Mouse (Mus musculus): ENCODE results near the gene Phf24. TPM values are rescaled to one million over a fixed set of nuclear protein-coding genes. Genes with fewer than 3 reads are reported as not detected.

The Phf24 gene
- polyA plus RNA-seq (2021), result not detected

DNA sequence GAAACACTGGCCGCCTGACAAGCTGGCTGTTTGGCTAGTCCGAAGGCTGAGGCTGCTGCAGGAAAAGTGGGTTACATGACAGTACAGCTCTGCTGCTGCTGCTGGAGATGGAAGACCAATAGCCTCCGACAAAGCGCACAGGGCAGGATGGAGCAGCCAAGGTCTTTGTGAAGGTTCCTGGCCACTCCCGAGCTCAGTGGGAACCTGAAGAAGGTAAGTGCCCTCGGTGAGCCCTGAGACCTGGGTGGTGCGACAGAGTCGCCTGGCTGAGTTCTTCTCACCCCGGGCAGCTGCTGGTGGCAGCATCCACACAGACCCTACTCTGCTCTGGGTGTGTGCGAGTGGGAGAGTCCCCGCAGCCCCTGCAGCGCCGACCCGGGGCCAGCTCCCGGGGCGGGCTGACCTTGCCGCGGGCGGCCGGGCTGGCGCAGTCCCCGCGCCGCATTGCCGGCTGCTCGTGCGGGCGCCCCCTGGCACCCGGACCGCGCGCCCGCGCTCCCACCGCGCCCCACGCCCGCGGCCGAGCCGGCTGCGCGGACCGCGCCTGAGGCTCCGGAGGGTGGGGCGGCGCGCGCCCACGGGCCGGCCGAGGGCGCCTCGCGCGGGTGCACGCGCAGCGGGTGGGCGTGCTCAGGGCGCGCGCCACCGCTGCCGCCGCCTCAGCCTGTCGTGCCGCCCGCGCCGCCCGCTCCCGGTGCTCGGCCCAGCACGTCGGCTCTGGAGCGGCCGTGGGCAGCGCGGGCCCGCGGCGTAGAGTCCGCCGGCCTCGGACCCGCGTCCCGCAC is at the start of gene Phf24:
Gene Phf24, plus strand, starts transcription at position 44 of the 785 bp plus-strand sequence.
- in situ Hi-C loops (cut with MboI; ENCODE audit: low pct_unique_long_range_greater_than_20kb), result no loop called here
- ChIA-PET POLR2A (no interaction called here), CTCF (no interaction called here)
- no peak for TF ChIP-seq CTCF (IDR thresholded peaks at IDR 0.05)
- no peak for DNase-seq (ENCODE audit: low read depth, low spot score)
- no peak for ATAC-seq
- H3K27me3 ChIP-seq, result peaks cover 49% of the 10 kb centered on the region

DNA sequence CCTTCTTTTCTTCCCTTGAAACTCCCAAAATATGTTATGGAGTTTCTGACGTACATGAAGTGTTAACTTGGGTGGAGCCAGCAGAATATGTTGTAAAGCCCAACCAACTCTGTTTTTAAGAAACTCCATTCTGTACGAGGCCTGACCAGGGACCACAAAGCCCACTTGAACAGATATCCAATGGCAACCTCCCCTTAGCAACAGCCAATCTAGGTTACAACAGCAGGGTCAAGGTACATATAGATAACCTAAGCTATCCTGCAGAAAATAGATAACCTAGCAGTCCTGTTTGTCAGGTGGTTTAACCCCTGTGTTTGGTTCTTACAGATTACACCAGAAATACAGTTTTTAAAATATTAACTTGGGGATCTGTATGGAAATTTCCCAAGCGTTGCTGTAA is 49.1 kb upstream of the Phf24 start:
- in situ Hi-C loops (cut with MboI; ENCODE audit: low pct_unique_long_range_greater_than_20kb), result no loop called here
- ATAC-seq (no peak), DNase-seq (ENCODE audit: low read depth, low spot score) (no peak)
- CTCF ChIA-PET, result no interaction called here
- peaks cover 24% of the 10 kb centered on the region for H3K27me3 ChIP-seq
- POLR2A ChIA-PET, result no interaction called here
- TF ChIP-seq CTCF (IDR thresholded peaks at IDR 0.05), result no peak

DNA sequence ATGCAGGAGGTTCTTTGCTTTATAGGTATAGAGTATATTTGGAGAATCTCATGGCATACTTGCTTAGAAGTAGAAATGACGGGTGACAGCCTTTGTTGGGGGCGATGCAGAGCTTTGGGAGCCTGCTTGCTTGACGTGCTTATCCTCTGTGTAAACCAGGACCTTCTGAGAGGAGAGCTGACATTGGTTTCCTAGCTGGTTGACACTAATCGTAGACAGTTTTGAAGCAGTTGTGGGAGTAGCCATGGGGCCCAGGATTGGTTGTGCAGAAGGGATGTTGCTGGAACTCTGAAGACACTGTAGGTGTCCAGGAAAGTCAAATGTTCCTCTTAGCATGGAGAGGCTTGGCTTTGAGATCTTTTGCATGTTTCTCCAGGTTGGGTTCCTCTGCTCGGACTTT is 48.3 kb upstream of the Phf24 start:
- ATAC-seq (no peak), DNase-seq (ENCODE audit: low read depth, low spot score) (no peak)
- TF ChIP-seq CTCF (IDR thresholded peaks at IDR 0.05), result no peak
- in situ Hi-C loops (cut with MboI; ENCODE audit: low pct_unique_long_range_greater_than_20kb), result no loop called here
- peaks cover 27% of the 10 kb centered on the region for H3K27me3 ChIP-seq
- POLR2A ChIA-PET, result no interaction called here
- CTCF ChIA-PET, result no interaction called here

DNA sequence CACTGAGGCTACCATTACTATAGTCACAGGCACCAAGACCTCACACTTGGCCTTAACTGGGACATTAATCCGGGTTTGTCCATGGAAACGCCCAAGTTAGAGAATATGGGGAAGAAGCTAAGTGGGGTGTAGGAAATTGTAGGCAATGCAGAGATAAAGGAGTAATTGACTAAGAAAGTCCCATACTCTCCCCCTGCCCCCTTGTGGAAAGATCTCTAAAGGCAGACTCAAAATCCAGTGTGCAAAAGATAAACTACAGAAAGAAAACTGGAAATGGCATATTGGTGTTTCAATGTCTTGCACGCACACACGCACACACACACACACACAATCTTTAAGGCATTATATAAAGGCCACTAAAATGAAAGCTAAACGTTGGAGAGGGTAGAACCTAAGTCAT is 45.7 kb upstream of the Phf24 start:
- ATAC-seq, result no peak
- no peak for TF ChIP-seq CTCF (IDR thresholded peaks at IDR 0.05)
- CTCF ChIA-PET, result no interaction called here
- no peak for DNase-seq (ENCODE audit: low read depth, low spot score)
- H3K27me3 ChIP-seq, result peaks cover 43% of the 10 kb centered on the region
- in situ Hi-C loops (cut with MboI; ENCODE audit: low pct_unique_long_range_greater_than_20kb), result no loop called here
- POLR2A ChIA-PET, result no interaction called here

- ATAC-seq (no peak), DNase-seq (ENCODE audit: low read depth, low spot score) (no peak)
- POLR2A ChIA-PET, result no interaction called here
- in situ Hi-C loops (cut with MboI; ENCODE audit: low pct_unique_long_range_greater_than_20kb), result no loop called here
- peaks cover 38% of the 10 kb centered on the region for H3K27me3 ChIP-seq
- no peak for TF ChIP-seq CTCF (IDR thresholded peaks at IDR 0.05)
- CTCF ChIA-PET, result interaction anchor here (1.0 kb wide), 1 partner anchor 67 kb away, joined by 3 read pairs; no protein-coding TSS in a partner anchor
Measured at GRCm38 (mm10) chr4:42872151-42872550, 44.3 kb upstream of the Phf24 start.

DNA sequence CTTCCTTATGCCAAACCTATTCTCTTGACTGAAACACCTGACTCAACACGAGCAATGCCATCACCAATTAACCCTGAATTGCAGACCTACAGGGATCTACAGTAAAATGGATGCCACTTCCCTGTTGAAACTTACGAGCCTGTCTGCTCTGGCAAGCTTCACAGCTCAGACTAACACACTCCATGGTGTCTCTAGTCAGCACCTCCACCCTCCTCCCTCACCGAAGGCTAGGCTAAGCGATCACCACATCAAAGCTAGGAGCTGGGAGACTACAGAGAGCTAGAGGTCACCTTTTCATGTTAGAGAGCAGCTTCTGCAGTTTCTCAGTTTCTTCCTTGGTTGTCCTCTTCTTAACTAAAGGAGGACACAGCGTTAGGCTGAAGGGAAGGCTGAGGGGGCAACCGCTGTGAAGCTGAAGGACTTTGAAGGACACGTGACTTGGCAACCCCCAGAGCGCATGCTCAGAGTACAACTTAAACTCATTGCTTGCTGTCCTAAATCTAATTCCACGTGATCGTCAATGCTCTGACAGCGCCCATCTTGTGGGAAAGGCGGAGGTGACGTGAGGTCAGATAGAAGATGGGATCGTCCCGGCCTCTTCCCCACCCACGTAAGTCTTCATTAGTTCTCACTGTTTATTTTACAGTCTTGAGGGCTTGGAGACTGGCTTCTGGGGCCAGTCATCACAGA is 43.6 kb upstream of the Phf24 start:
- peaks cover 30% of the 10 kb centered on the region for H3K27me3 ChIP-seq
- no peak for ATAC-seq
- DNase-seq (ENCODE audit: low read depth, low spot score), result no peak
- TF ChIP-seq CTCF (IDR thresholded peaks at IDR 0.05), result no peak
- POLR2A ChIA-PET, result no interaction called here
- CTCF ChIA-PET, result no interaction called here
- in situ Hi-C loops (cut with MboI; ENCODE audit: low pct_unique_long_range_greater_than_20kb), result no loop called here

DNA sequence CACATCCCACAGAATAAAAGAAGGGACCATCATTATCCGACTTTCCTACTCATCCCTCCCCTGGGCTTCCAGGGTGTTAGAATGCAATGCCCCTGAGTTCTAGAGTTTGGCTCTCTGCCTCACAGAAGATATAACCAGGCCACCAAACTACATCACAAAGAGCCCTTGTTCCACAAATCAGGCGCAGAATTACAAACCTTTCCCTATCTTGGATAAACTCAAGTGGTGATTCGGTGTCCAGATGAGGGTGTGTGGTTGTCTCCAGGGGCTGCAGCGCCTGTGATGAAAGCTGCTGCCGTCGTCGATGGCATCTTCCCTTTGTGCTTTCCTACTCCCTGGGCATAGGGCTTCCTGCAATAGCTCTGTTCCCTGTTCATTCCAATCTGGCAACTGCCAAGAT is 42.3 kb upstream of the Phf24 start, which contains the start of gene Fam205c:
Gene Fam205c, minus strand, starts transcription at position 101 of the 400 bp plus-strand sequence.
- ChIA-PET CTCF (no interaction called here), POLR2A (no interaction called here)
- in situ Hi-C loops (cut with MboI; ENCODE audit: low pct_unique_long_range_greater_than_20kb), result no loop called here
- ATAC-seq, result no peak
- H3K27me3 ChIP-seq, result peaks cover 29% of the 10 kb centered on the region
- no peak for TF ChIP-seq CTCF (IDR thresholded peaks at IDR 0.05)
- no peak for DNase-seq (ENCODE audit: low read depth, low spot score)

DNA sequence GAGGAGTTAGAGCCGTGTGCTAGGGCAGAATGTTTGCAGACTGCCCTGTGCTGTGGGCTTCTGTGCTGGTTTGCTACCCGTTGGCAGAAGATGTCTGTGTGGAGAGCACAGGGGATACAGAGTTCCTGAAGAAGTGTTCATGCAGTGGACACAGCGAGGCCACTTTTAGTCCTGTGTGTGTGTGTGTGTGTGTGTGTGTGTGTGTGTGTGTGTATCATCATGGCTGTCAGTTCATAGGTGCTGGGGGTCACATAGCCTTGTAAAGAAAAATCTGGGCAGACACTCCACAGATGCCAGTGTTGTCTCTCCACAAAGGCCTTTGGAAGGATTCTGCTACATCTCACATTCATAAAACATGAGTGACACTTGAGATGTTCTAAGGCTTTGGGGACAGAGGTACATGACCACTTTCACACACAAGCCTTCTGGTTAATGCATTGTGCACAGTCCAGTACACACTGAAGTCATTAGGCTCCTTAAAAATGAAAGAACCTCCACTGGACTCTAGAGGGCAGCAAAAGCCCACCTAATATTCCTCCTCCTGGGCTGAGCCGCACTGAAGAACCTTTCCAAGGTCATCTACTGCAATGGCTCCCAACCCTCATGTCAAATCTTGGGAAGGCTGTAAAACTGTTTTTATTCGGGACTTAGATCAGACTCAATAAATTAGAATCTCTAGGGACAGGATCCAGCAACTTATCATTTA is 39.7 kb upstream of the Phf24 start:
- peaks cover 26% of the 10 kb centered on the region for H3K27me3 ChIP-seq
- in situ Hi-C loops (cut with MboI; ENCODE audit: low pct_unique_long_range_greater_than_20kb), result loop anchor here (5.0 kb wide), 1 partner anchor 86 kb away; no protein-coding TSS in a partner anchor
- DNase-seq (ENCODE audit: low read depth, low spot score) (no peak), ATAC-seq (no peak)
- ChIA-PET POLR2A (no interaction called here), CTCF (no interaction called here)
- no peak for TF ChIP-seq CTCF (IDR thresholded peaks at IDR 0.05)

GRCm38 (mm10) chr4:42877657-42878056 is 38.8 kb upstream of the Phf24 start:
- peaks cover 26% of the 10 kb centered on the region for H3K27me3 ChIP-seq
- ATAC-seq (no peak), DNase-seq (ENCODE audit: low read depth, low spot score) (no peak)
- CTCF ChIA-PET, result interaction anchor here (1.5 kb wide), 1 partner anchor 84 kb away, joined by 3 read pairs; no protein-coding TSS in a partner anchor
- POLR2A ChIA-PET, result no interaction called here
- in situ Hi-C loops (cut with MboI; ENCODE audit: low pct_unique_long_range_greater_than_20kb), result loop anchor here (5.0 kb wide), 1 partner anchor 85 kb away; no protein-coding TSS in a partner anchor
- no peak for TF ChIP-seq CTCF (IDR thresholded peaks at IDR 0.05)

DNA sequence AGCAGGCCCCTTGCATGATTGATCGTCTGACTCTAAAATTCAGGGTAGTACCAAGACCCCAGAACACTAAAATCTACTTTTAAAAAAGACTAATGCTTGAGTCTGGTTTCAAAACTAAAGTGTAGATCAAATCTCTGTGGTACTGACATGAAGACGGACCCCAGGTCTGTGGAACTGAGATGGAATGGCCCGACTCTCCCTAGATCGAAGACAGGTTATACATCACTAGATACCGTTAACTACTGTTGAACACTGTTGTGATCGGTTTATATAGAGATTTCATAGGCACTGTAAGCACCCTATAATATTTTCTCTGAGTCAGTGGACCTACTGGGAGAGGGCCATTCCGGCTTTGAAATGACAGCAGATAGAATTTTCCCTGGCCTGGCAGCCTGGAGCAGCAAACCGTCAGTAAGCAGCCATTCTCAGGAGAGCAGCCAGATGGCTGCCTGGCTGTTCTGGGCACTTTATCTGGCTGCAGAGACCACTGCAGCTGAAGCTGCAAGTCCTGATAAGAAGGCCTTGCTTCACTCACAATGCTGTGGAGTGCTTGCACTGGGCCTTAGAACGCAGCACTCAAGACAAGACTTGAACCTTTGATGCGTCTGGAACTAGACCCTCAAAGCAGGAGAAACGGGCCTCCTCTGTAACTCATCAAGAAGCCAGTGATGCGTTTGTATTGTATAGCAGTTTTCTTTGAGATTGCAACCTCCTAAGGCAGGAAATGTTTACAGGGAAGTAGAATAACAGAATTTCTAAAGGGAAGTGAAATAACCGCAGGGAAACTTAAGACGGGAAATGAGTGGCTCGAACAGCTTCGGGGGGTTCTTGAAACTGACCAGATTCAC is 36.4 kb upstream of the Phf24 start:
- ChIA-PET CTCF (interaction anchor here (0.8 kb wide), 1 partner anchor 75 kb away, joined by 3 read pairs; no protein-coding TSS in a partner anchor), POLR2A (no interaction called here)
- DNase-seq (ENCODE audit: low read depth, low spot score), result no peak
- peaks cover 12% of the 10 kb centered on the region for H3K27me3 ChIP-seq
- in situ Hi-C loops (cut with MboI; ENCODE audit: low pct_unique_long_range_greater_than_20kb), result loop anchor here (5.0 kb wide), 1 partner anchor 82 kb away; no protein-coding TSS in a partner anchor
- TF ChIP-seq CTCF (IDR thresholded peaks at IDR 0.05), result no peak
- ATAC-seq, result no peak

Measured in Patski (cell line).